Mouse (Mus musculus) MEL (cell line): ENCODE results near the gene Calm3. TPM values are rescaled to one million over a fixed set of nuclear protein-coding genes. Genes with fewer than 3 reads are reported as not detected.

Source experiments
- DNase-seq: peaks from one replicate; pipeline ENCODE4 v3.0.0; 2011; ENCODE audit warnings: low read depth, low spot score
- H3K27ac ChIP-seq: 2 replicates; pipeline ENCODE4 v1.5.1; 2012; ENCODE audit warnings: low read depth, mild to moderate bottlenecking, control low read depth, low read length, moderate library complexity; ENCODE audit not compliant: control insufficient read depth
- H3K27me3 ChIP-seq, 2 experiments: fragments of 150-350 bp in 1 of 2; sonication (generic) in 1 of 2; 2 replicates each; pipeline ENCODE4 v1.6.1; 2012; ENCODE audit warnings: low read length in 2 of 2, mild to moderate bottlenecking in 2 of 2, improper control_type of control experiment in 1 of 2, moderate library complexity in 1 of 2; ENCODE audit not compliant: insufficient read depth in 2 of 2, control insufficient read depth in 1 of 2
- H3K36me3 ChIP-seq, 2 experiments: 2 replicates each; pipeline ENCODE4 v1.6.1; 2012 to 2014; ENCODE audit warnings: low read length in 2 of 2, improper control_type of control experiment in 1 of 2, inconsistent platforms in 1 of 2, mild to moderate bottlenecking in 1 of 2; ENCODE audit not compliant: insufficient read depth in 2 of 2, control insufficient read depth in 1 of 2
- H3K4me1 ChIP-seq, 2 experiments: fragments of 150-350 bp in 1 of 2; sonication (generic) in 1 of 2; 2 replicates each; pipeline ENCODE4 v1.6.1; 2012; ENCODE audit warnings: low read length in 2 of 2, improper control_type of control experiment in 1 of 2, mild to moderate bottlenecking in 1 of 2; ENCODE audit not compliant: insufficient read depth in 2 of 2, control insufficient read depth in 1 of 2
- H3K4me3 ChIP-seq, 2 experiments: fragments of 150-350 bp in 1 of 2; sonication (generic) in 1 of 2; 2 replicates each; pipeline ENCODE4 v1.5.1; 2012; ENCODE audit warnings: low read depth in 2 of 2, low read length in 2 of 2, mild to moderate bottlenecking in 2 of 2, moderate library complexity in 2 of 2, control low read depth in 1 of 2, improper control_type of control experiment in 1 of 2; ENCODE audit not compliant: control insufficient read depth in 1 of 2, insufficient read depth in 1 of 2
- H3K79me2 ChIP-seq: 2 replicates; pipeline ENCODE4 v1.6.1; 2012; ENCODE audit warnings: mild to moderate bottlenecking, low read length, moderate library complexity; ENCODE audit not compliant: control insufficient read depth, poor library complexity, insufficient read depth
- H3K9ac ChIP-seq: 2 replicates; pipeline ENCODE4 v1.6.1; 2012; ENCODE audit warnings: low read depth, mild to moderate bottlenecking, control low read depth, low read length, moderate library complexity; ENCODE audit not compliant: control insufficient read depth, poor library complexity, severe bottlenecking
- H3K9me3 ChIP-seq: fragments of 150-350 bp; sonication (generic); replicated peaks from 2 replicates; pipeline ENCODE4 v1.6.1; 2012; ENCODE audit warnings: mild to moderate bottlenecking, low read length, improper control_type of control experiment, moderate library complexity; ENCODE audit not compliant: insufficient read depth
- BHLHE40 ChIP-seq: IDR thresholded peaks from 2 replicates; pipeline ENCODE4 v1.6.1; 2012; ENCODE audit warnings: low read depth, mild to moderate bottlenecking, inconsistent platforms, low read length, improper control_type of control experiment, borderline replicate concordance
- EP300 ChIP-seq, 2 experiments: IDR thresholded peaks; 2 replicates each; pipeline ENCODE4 v1.6.1; 2011; ENCODE audit warnings: improper control_type of control experiment in 2 of 2, low read length in 2 of 2, low read depth in 1 of 2, mild to moderate bottlenecking in 1 of 2
- GABPA ChIP-seq: IDR thresholded peaks from 2 replicates; pipeline ENCODE4 v1.6.1; 2012; ENCODE audit warnings: low read depth, mild to moderate bottlenecking, inconsistent platforms, low read length, improper control_type of control experiment, moderate library complexity
- JUND ChIP-seq: IDR thresholded peaks from 2 replicates; pipeline ENCODE4 v1.6.1; 2011; ENCODE audit warnings: low read depth, mild to moderate bottlenecking, improper control_type of control experiment, low read length
- MAFK ChIP-seq: IDR thresholded peaks from 2 replicates; pipeline ENCODE4 v1.6.1; 2011; ENCODE audit warnings: low read depth, mild to moderate bottlenecking, low read length, improper control_type of control experiment, borderline replicate concordance
- MAX ChIP-seq: IDR thresholded peaks from 2 replicates; pipeline ENCODE4 v1.6.1; 2011; ENCODE audit warnings: low read length, improper control_type of control experiment
- MAZ ChIP-seq: IDR thresholded peaks from 2 replicates; pipeline ENCODE4 v1.6.1; 2012; ENCODE audit warnings: low read depth, mild to moderate bottlenecking, inconsistent platforms, low read length, improper control_type of control experiment
- MXI1 ChIP-seq: IDR thresholded peaks from 2 replicates; pipeline ENCODE4 v1.6.1; 2011; ENCODE audit warnings: mild to moderate bottlenecking, low read depth, low read length, improper control_type of control experiment
- MYB ChIP-seq: IDR thresholded peaks from 2 replicates; pipeline ENCODE4 v1.6.1; 2011; ENCODE audit warnings: mild to moderate bottlenecking, low read depth, low read length, improper control_type of control experiment
- NRF1 ChIP-seq: IDR thresholded peaks from 2 replicates; pipeline ENCODE4 v1.6.1; 2014; ENCODE audit warnings: low read depth, mild to moderate bottlenecking, inconsistent platforms, low read length, improper control_type of control experiment, moderate library complexity; ENCODE audit not compliant: poor library complexity, insufficient read depth, severe bottlenecking
- POLR2AphosphoS5 ChIP-seq: IDR thresholded peaks from 2 replicates; pipeline ENCODE4 v1.6.1; 2012; ENCODE audit warnings: low read depth, borderline replicate concordance, mild to moderate bottlenecking, inconsistent platforms, low read length, moderate library complexity, mixed read lengths
- RCOR1 ChIP-seq: IDR thresholded peaks from 2 replicates; pipeline ENCODE4 v1.6.1; 2012; ENCODE audit warnings: low read depth, mild to moderate bottlenecking, inconsistent platforms, low read length, improper control_type of control experiment
- SIN3A ChIP-seq: IDR thresholded peaks from 2 replicates; pipeline ENCODE4 v1.6.1; 2012; ENCODE audit warnings: low read length, improper control_type of control experiment, inconsistent platforms
- SMC3 ChIP-seq: IDR thresholded peaks from 2 replicates; pipeline ENCODE4 v1.6.1; 2011; ENCODE audit warnings: low read depth, low read length, improper control_type of control experiment
- TAL1 ChIP-seq: IDR thresholded peaks from 2 replicates; pipeline ENCODE4 v1.6.1; 2012; ENCODE audit warnings: mild to moderate bottlenecking, inconsistent platforms, low read length, moderate library complexity, mixed read lengths
- TCF12 ChIP-seq: IDR thresholded peaks from 2 replicates; pipeline ENCODE4 v1.6.1; 2014; ENCODE audit warnings: low read depth, mild to moderate bottlenecking, inconsistent platforms, low read length, improper control_type of control experiment, moderate library complexity
- USF2 ChIP-seq, 2 experiments: IDR thresholded peaks; 2 replicates each; pipeline ENCODE4 v1.6.1; 2011 to 2012; ENCODE audit warnings: improper control_type of control experiment in 2 of 2, low read length in 2 of 2, borderline replicate concordance in 1 of 2, inconsistent platforms in 1 of 2, low read depth in 1 of 2, mild to moderate bottlenecking in 1 of 2; ENCODE audit not compliant: insufficient read depth in 1 of 2
- ZKSCAN1 ChIP-seq: IDR thresholded peaks from 2 replicates; pipeline ENCODE4 v1.6.1; 2012; ENCODE audit warnings: low read depth, mild to moderate bottlenecking, inconsistent platforms, low read length, improper control_type of control experiment, moderate library complexity
- polyA plus RNA-seq, 2 experiments: library from polyadenylated mRNA; stranded (reverse) in 1 of 2; unstranded in 1 of 2; fragments of >175 nt in 1 of 2; fragments of >200 nt in 1 of 2; gene quantifications; 2 replicates each; pipeline versions ENCODE4 v1.2.1 to v1.2.4; 2012; ENCODE audit warnings: low replicate concordance in 2 of 2, low read depth in 1 of 2; ENCODE audit not compliant: insufficient read length in 2 of 2, insufficient read depth in 1 of 2, missing spikeins in 1 of 2
- total RNA-seq: library from RNA; depleted of rRNA; stranded (reverse); fragments of 300-350 nt; gene quantifications from 2 replicates; pipeline ENCODE4 v1.2.3, GENCODE M21; 2012

Calm3 gene
- total and polyA plus RNA-seq, 3 experiments, result 482 to 1,030 (median 515) TPM

GRCm38 (mm10) chr7:16905491-16906021, 18.4 kb downstream of the Calm3 start:
- peak; percentile 82 for DNase-seq
- H3K9ac ChIP-seq, result peak overlapping the region; percentile 48
- H3K4me1 ChIP-seq, result peaks cover 6 to 47% of the 10 kb centered on the region in 2 experiments
- H3K36me3 ChIP-seq, result peaks cover 0 to 33% of the 10 kb centered on the region in 2 experiments
- H3K4me3 ChIP-seq, result peak overlapping the region; percentile 33 to 44
- peaks cover 27% of the 10 kb centered on the region for H3K79me2 ChIP-seq
- no peak for TF ChIP-seq SMC3
- TF ChIP-seq TAL1, result no peak
- TF ChIP-seq SIN3A, result peak; percentile 42; the same call in 1 of the 2 replicates
- 0 out of 2 replicates have a peak, but pooled peaks have one; percentile 8 for TF ChIP-seq RCOR1
- TF ChIP-seq POLR2AphosphoS5, result no peak
- no peak for TF ChIP-seq ZKSCAN1
- TF ChIP-seq MAX, result no peak
- no peak for TF ChIP-seq BHLHE40
- no peak for TF ChIP-seq NRF1
- 0 out of 2 replicates have a peak, but pooled peaks have one; percentile 46 for TF ChIP-seq MAZ
- peak; percentile 38; the same call in 1 of the 2 replicates for TF ChIP-seq TCF12
- no peak for TF ChIP-seq MYB
- no peak for TF ChIP-seq GABPA
- TF ChIP-seq MAFK, result no peak
- TF ChIP-seq EP300 (IDR thresholded peaks at IDR 0.05; ENCODE audit: low read depth in 1 of 2, low read length in 2 of 2), result 0 out of 4 replicates have a peak, but pooled peaks of 1 of the 2 experiments have one; percentile 36
- peak; percentile 72; the same call in 1 of the 2 replicates for TF ChIP-seq MXI1
- no peak for TF ChIP-seq USF2 (IDR thresholded peaks at IDR 0.05; ENCODE audit: borderline replicate concordance in 1 of 2, insufficient read depth in 1 of 2, low read depth in 1 of 2, low read length in 2 of 2)
- no peak for TF ChIP-seq JUND
- peak overlapping the region; percentile 61 for H3K27ac ChIP-seq
- no peaks in the 10 kb centered on the region for H3K9me3 ChIP-seq
- no peaks in the 10 kb centered on the region; a peak in 2 of 4 replicates for H3K27me3 ChIP-seq

DNA sequence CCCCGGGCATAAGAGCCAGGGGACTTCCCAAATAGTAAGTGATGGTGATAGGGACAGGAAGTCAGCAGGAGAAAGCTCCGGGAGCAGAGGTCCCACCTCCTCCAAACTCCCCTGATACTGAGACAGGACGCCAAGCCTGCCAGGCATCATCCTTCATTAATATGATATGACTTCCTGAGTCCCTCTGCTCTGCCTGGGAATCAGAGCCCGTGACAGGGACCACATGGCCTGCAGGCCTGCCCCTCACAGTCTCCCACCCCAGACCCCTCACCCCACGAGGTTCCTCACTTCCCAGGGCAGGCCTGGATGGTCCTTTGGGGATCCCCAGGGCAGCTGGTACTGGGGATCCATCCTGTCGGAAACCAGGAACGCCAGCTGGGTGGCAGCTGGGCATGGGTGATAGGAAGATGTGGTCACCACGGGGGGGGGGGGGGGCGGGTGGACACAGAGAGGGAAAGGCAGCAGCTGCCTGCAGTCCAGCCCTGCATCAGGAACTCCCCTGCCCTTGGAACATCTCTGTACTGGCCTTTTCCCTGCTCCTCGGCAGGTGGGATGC, 19.7 kb downstream of the Calm3 start:
- Histone ChIP-seq H3K4me3 (no peak overlapping the region), H3K27me3 (peaks cover 0 to under 1% of the 10 kb centered on the region in 2 experiments; a peak in 2 of 4 replicates), H3K4me1 (peaks cover 4 to 37% of the 10 kb centered on the region in 2 experiments), H3K9ac (no peak overlapping the region), H3K9me3 (no peaks in the 10 kb centered on the region), H3K36me3 (peaks cover 0 to 21% of the 10 kb centered on the region in 2 experiments; a peak in 2 of 4 replicates), H3K27ac (no peak overlapping the region), H3K79me2 (peaks cover 25% of the 10 kb centered on the region)
- TF ChIP-seq MAX (no peak), TAL1 (0 out of 2 replicates have a peak, but pooled peaks have one; percentile 14)
- DNase-seq, result no peak
